Mouse (Mus musculus): ENCODE results near the gene Rab11fip5. TPM values are rescaled to one million over a fixed set of nuclear protein-coding genes. Genes with fewer than 3 reads are reported as not detected.
A peak's percentile ranks its signal among the peaks of the same experiment; 100 is the strongest.

Rab11fip5 gene
- total RNA-seq, 2 experiments from 2014 or later, result 20.2 to 26.7 TPM

DNA sequence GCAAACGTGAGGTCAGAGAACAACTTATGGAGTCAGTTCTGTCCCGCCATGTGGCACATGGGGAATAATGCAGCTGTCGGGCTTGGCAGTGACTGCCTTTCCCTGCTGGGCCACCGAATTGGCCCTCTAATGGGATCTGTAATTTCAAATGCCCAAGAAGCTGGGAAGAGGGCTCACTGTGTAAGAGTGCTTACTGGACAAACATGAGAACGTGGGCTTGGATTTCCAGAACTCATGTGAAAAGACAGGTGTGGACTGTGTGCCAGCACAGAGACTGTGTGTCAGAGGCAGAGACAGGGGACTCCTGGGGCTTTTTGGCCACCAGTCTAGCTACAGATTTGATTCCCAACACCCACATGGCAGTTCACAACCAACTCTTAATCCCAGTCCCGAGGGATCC is 19.7 kb downstream of the Rab11fip5 start:
- DNase-seq, result no peak
- intact Hi-C loops (cut with DNase I), result no loop called here

DNA sequence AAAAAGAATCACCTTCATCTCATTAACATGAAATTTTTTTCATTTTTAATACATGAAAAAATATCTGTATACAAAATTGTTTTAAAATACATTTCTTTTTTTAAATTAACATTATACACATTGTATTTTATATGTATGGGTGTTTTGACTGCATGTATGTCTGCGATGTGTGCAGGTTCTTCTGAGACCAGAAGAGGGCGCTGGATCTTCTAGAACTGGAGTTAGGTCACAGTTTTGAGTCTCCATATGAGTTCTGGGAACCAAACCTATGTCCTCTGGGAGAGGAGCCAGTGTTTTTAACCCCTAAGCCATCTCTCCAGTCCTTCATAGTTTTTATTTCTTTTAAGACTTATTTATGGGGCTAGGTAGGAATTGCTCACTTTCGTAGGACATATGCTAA is 20.7 kb downstream of the Rab11fip5 start:
- DNase-seq, result no peak
- intact Hi-C loops (cut with DNase I), result no loop called here

DNA sequence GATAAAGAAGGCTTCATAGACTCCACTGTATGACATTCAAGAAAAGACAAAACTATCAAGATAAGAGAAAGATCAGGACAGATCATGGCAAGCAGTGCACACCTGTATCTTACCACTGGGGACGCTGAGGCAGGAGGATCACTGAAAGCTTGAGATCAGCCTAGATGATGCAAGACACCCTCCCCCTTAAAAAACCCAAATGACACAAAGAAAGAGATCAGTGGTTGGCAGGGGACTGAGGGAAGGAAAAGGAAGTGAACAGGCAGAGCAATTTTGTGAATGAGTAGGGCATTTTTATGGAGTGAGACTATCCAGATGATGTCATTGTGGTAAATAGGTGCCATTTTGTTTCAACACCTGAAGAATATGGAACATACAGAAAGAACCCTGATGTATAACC is 24.3 kb downstream of the Rab11fip5 start:
- intact Hi-C loops (cut with DNase I), result no loop called here
- no peak for DNase-seq

DNA sequence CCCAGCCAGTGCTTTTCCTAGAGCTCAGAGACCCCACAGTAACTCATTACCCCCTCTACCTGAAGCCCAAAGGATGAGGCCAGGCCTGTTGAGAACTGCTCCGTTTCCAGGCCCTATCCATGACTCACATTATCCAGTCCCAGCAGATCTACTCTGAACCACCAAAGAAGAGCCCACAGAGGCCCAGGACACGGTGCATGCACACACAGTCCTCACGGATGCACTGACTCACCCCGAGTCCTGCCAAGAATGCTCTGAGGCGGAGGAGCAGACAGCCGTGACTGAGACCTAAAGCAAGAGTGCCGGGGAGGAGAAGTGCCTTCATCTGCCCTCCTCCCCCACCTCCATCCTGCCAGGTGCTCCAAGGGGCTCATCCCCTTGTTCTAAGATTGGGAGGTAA is 25.2 kb downstream of the Rab11fip5 start:
- DNase-seq, result peak in 1 of 2 experiments; percentile 43
- intact Hi-C loops (cut with DNase I), result no loop called here

DNA sequence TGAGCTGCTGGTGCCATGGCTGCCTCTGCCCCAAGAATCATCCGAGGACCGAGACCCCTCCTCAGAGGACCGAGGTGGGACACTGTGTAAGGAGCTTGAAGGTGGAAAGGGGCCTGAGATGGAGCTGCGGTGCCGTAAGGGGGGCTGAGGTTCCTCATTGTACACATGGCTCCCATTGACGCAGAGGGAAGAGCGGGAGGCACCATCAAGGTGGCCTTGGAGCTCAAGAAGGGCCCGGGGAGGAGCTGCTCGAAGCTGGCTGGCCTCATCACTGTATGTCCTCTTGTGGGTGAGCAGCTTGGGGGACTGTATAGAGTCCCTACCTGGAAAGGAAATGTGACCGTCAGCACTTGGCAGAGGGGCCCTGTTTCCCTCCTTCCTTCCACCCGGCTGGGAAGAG is 26.3 kb downstream of the Rab11fip5 start:
- intact Hi-C loops (cut with DNase I), result no loop called here
- DNase-seq, result no peak

DNA sequence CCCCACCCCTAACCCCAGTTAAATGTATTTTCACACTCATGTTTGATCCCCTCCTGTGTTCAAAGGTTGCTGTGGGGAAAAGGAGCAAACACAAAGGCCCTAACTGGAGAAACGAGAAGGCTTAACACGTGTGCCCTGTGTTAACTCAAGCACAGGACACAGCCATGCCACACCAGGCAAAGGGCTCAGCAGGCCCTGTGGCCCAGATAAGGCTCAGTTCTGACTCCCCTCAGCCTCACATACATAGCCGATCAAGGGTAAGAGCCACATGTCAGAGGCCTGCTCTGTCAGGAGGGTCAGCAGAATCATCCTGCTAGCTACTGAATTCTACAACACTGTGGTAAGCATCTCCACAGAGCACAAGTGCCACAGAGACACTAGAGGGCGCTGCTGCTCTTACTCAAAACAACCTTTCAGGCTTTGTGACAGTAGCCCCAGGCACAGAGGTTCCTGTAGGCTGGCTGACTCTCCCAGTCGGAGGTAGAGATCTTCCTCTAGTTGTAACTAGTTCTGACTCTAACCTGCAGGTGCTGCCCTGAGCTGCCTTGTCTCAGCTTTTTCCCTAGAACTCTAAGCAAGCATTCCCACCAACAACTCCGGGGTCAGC is 28.3 kb downstream of the Rab11fip5 start:
- intact Hi-C loops (cut with DNase I), result loop anchor here (1.0 to 2.0 kb wide), 2 partner anchors 35 to 47 kb away; no protein-coding TSS in a partner anchor
- peak; percentile 72 to 82 for DNase-seq

DNA sequence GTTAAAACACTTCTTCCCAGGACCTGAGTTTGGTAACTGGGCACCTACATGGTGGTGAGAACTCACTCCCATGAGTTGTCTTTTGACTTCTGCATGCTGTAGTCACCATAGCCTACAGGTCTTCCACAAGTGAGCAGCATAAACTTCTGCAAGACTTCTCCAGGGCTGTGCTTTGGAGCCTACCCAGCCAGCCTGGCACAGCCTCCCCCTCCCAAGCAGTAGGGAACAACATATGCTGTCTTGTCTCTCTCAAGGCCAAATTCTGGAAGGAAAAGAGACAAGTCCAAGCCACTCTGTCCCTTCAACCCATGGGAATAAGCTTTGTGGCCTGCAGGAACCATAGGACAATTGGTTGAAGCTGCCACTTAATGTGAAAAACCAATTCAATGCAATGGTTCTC is 29.5 kb downstream of the Rab11fip5 start:
- intact Hi-C loops (cut with DNase I), result no loop called here
- DNase-seq, result no peak

DNA sequence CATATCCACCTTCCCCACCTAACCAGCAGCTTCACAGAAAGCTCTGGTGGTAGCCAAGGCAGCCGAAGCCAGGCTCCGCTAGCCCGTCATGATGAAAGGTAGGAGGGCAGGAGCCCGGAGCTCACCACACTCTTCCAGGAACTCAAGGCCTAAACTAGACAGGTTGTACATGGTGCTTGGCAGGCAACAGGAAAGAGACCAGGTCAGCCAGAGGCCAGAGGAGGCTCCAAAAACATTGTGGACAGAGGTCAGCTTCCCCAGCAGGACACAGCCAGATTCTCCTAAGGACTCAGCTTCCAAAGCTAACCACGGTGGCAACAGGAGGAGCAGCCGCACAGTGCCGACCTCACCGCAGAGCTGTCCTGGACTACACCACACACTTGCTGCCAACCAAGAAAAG is 31.4 kb downstream of the Rab11fip5 start:
- intact Hi-C loops (cut with DNase I), result no loop called here
- DNase-seq, result no peak

DNA sequence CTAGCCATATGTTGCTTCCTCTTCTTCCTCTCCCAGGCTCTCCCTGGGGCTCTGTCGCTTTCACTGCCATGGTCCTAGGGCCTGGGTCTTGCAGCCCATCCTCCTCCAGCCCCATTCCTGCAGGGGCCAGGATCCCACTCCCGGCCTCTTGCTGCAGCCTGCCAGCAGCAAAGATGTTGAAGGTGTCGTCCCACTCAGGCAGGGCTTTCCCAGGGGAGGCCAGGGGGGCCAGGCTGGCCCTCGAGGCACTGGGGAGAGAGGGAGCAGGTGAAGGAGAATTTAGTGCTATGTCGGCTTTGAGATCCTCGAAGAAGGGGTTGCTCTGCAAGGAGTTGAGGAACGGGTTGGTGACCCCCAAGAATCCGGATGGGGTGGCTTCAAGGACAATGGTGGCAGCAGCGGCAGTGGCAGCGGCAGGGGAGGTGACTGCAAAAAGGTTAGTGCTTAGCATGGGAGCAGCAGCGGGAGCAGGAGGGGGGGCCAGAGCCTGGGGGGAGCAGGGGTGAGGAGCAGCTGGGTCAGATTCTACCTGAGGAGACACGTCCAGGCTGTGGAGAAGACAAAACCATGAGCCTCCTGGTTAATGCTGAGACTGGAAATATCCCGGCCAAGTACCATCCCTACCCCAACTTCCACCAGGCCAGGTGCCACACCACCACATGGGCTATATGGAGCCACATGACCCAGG is 32.5 kb downstream of the Rab11fip5 start:
- intact Hi-C loops (cut with DNase I), result no loop called here
- DNase-seq, result no peak

DNA sequence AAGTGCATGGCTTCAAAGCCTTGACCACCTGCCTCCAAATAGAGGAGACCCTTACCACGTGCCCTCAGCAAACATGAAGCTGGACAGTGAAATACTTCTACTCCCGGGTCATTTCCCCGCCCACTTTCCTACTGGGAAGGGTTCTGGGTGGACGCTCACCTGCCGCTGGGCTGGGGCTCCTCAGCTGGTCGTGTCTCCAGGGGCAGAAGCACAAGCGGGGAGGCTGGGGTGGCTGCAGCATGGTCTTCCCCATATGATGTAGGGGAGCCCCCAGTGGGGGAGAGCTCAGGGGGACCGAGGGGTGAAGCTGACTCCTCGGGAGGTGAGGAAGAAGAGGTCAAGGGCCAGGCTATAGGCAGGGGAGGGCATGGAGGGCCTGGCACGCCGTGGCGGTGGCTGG is 34.2 kb downstream of the Rab11fip5 start:
- no peak for DNase-seq

DNA sequence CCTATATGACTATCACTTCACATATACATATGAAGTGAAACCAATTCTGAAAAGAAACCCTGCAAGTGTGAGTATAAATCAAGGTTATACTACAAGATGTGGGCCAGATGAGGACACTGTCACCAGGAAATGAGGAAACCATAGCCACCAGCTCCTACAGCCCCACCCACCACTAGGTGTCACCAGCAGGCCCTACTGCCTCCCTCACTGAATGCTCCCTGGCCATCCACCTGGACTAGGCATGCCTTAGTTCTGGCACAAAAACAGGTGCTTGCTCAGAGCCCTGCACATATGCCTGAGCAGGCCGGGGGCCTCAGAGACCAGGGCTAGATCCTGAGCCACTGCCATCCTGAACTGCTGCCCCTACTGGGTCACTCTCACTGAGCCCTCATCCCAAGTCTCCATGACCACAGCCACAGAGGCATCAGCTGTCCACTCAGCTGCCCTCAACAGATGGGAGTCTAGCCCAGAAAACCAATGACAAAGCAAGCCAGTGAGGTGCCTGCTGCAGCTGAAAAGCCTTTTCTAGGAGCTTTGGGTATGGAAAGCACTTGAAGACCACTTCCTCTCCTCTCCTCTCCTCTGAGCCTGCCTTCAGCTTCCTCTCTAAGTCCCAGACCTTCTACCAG is 35.0 kb downstream of the Rab11fip5 start:
- DNase-seq, result no peak
- intact Hi-C loops (cut with DNase I), result no loop called here

More for the DNA sequence above, 34.2 kb downstream of the Rab11fip5 start:
- intact Hi-C loops (cut with DNase I), result no loop called here

DNA sequence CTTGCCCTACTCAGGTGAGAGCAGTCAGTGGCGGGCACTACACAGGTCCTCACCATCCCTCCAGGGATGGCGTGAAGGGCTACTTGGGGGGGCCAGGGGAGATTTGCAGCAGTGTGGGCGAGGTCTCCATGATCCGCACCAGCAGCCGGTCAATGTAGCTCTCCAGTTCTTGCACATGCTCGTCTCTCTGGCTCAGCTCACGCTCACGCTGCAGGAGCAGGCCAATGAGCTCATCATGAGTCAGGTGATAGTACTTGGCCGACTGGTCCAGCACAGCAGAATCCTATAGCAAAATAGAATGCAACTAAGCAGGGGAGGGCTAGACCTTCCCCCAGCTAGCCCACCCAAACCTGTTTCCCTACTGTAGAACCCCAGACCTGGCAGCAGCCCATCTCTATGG is 37.5 kb downstream of the Rab11fip5 start:
- intact Hi-C loops (cut with DNase I), result no loop called here
- DNase-seq, result no peak

DNA sequence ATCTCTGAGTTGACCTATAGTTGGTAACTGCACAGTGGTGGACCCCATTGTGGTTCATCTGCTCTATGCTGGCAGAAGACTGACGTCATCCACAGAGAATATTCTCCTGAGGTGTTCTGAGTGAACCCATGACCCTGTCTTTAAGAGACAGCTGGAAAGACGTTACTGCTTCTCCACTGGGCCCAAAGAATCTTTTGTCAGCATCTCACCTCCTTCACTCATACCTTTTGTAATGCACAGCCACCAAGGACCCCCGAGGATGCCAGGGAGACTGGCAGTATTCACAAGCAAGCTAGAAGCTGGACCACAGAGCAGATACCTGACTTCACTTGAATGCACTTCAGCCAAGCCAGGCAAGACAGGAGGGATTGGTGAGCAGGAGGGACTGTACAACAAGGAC is 39.1 kb downstream of the Rab11fip5 start:
- DNase-seq, result no peak
- intact Hi-C loops (cut with DNase I), result no loop called here

DNA sequence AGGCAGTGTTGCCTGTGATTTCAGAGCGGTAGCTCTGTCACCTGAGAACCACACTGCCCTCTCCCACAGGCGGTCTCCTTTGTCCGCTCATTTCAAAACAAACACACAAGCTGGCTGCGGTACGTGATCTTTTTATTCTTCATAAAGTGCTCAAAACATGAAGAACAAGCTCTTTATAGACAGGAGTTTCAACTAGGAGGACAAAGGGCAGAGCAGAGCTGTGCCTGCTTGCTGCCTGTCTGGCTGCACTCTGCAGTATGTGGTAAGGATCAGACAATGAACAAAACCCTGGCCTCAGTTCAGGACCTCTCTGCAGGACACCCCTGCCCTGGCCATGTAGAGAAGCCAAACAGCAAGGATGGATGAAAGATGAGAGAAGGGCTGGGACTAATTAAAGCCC is 39.6 kb downstream of the Rab11fip5 start:
- intact Hi-C loops (cut with DNase I), result no loop called here
- DNase-seq, result no peak

DNA sequence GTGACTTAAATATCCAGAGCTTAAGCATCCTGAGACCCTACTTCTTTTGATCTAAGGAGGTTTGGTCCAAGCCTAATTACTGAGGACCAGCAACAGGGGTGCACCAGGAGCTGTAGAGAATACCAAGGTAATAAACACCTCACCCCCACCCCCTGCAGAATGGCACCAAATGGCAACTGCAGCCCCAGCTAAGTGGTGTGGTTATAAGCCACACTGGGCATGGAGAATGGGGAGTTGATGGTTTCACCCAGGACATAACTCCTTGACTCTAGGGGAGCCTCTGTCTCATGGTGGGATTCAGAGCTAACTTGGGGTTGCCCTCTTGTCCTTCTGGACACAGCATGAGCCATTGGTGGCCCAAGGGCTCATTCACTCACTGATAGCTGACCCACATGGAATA is 40.2 kb downstream of the Rab11fip5 start:
- intact Hi-C loops (cut with DNase I), result no loop called here

DNA sequence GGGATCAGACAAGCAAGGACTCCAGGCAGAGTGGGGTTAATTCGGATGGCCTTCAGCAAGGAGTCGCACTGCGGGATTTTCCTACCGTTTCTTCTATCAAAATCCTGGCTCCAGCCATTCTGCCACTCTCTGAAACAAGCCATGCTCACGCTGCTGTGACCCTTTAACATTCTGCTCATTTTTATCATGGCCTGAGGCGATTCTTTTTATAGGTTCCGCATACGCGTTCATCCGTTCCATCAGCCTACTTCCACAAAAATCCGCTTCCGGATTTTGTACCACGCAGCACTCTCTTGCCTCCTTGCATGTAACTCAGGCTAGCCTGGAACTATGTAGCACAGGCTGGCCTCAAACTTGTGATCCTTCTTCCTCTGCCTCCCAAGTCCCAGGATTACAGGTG is 40.7 kb downstream of the Rab11fip5 start:
- intact Hi-C loops (cut with DNase I), result loop anchor here (2.0 kb wide), 1 partner anchor 71 kb away; no protein-coding TSS in a partner anchor
- DNase-seq, result no peak

More for the DNA sequence above, 40.2 kb downstream of the Rab11fip5 start:
- DNase-seq, result no peak

DNA sequence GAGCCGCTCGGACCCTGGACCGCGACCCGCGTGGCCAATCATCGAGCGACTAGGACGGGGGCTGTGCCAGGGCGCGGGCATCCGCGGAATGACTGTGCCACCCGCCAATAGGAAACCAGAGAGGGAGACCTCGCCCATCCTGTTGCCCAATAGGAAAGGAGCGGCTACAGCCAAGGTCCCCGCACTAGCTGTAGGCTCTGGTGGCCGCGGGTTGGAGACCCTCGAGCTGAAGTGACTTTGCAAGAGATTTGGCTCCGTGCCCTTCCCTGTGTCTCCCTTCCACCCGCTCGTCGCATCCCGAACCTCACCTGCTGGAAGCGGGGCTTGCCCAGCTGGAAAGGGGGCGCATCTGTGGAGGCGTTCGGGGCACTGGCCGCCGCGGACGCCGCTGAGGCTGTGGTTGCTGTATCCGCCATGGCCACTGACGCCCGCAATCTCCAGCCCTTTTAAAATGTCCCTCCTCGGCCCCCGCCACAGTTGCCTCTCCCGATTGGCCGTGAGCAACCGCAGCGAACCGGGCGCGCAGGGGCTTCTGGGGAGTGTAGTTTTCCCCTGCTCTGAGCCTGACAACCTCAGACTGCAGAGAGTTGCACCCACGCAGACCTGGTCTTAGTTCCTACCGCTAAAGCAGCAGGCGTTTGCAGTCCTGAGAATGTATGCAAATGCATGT is 41.3 kb downstream of the Rab11fip5 start, which contains the start of gene Sfxn5:
Gene Sfxn5, minus strand, starts transcription at position 423 of the 670 bp plus-strand sequence.
- intact Hi-C loops (cut with DNase I), result loop anchor here (2.0 kb wide), 1 partner anchor 70 kb away; no protein-coding TSS in a partner anchor
- peak; percentile 93 to 94 for DNase-seq

DNA sequence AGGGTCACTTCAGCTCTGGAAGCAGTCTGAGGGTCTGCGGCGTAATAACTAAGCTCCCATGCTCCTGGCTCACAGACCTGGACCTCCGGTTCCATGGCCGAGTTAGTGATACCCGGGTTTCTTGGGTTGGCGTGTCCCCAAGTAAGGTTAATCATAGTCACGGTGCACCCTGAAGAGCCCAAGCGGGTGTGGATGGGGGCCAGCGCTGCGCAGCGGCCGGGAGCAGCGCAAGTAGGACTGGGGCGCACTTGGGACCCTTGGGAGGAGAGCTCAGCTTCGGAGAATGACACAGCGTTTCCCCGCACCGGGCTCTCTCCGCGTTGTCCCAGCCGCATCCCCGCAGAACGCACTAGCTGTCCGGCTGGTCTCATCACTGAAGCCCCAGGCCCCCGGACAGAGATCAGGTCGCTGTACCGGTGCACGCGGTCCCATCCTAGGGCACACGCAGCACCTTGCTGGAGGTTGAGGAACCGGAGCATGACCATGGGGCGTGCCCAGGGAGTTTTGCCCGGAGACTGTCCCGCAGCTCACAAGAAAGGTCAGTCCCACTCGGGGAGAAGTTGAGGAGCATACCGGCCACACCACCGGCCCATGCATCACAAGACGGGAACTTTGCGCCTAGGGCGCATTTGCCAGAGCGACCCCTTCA is 42.0 kb downstream of the Rab11fip5 start:
- intact Hi-C loops (cut with DNase I), result loop anchor here (2.0 kb wide), 1 partner anchor 70 kb away; no protein-coding TSS in a partner anchor
- DNase-seq, result no peak

DNA sequence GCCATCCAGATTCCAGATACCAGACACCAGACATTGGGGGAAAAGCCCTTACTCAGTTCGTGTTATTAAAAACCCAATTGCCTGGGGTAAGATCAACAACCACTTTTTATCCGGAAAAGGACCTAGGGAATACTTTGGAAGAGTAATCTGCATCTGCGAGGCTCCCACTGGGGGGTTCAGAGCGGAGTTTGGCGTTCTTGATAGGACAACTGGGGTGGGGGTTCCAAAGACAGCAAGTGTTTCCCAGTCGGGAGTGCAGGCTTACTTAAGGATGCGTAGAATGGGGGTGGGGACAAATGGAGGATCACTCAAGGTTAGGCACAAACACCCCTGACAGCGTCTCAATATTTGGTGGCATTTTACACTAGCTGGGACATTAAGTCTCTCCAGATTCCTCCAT is 42.7 kb downstream of the Rab11fip5 start:
- intact Hi-C loops (cut with DNase I), result loop anchor here (2.0 kb wide), 1 partner anchor 69 kb away; no protein-coding TSS in a partner anchor
- no peak for DNase-seq

DNA sequence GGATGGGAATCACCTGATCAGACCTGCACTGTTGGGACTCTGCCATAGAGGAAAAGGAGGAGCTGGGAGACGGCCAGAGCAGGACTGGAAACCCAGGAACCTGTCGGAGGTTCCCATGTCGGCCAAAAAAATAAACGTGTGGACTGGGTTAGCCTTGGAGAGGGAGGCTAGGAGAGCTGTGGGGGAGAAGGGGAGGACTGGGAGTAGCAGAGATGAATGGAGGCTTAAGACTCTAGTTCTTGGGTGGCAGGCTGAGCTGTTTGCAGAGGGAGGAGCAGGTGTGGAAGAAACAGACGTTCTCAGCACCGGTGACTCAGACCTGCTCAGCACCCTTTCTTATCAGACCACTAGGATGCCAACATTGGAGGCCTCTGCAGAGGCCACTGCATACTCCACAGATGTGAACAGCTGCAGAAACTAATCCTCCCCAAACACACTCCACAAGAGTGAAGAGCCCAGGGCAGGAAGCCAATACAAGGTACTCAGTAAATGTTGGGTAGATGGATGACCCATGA is 43.2 kb downstream of the Rab11fip5 start:
- no peak for DNase-seq
- intact Hi-C loops (cut with DNase I), result no loop called here
